Mouse (Mus musculus): Measurements from ENCODE around the gene Fcrl5.

GRCm38 (mm10) chr3:87521126-87521525 is 85.6 kb downstream of the Fcrl5 start:
- TF ChIP-seq POLR2A (IDR thresholded peaks at IDR 0.05; ENCODE audit: borderline replicate concordance, extremely low read depth, low read depth, low read length) (no peak), CTCF (IDR thresholded peaks at IDR 0.05; ENCODE audit: insufficient read depth, low read length) (no peak)

All from lung, adult 2 months (tissue).